15 mouse cellular contexts compared by ENCODE assay signal in genomic region chr3:9600577-9600976, GRCm38 (mm10). TPM values are rescaled to one million over a fixed set of nuclear protein-coding genes. Genes with fewer than 3 reads are reported as not detected.
DNase-seq lines count a peak whose midpoint lies in the region; ATAC-seq and TF ChIP-seq lines count a peak whose summit lies in the region.
"Had no signal": no experiment of that assay in that cellular context is flagged by ENCODE, and none has a peak within 500 bp of the region (broad histone marks: within the 10 kb centered on the region; RNA-seq: fewer than 3 reads in every experiment).

No protein-coding gene starts in this region.

- 70% methylated on average over 6 of the region's 6 CpGs for WGBS in kidney, embryonic 15.5 days
- 72% methylated on average over 6 of the region's 6 CpGs for WGBS in kidney, embryonic 14.5 days
- 83% methylated on average over 6 of the region's 6 CpGs for WGBS in forebrain, embryonic 11.5 days

- H3K9me3 ChIP-seq in kidney, embryonic 15.5 days (replicated peaks) = no peaks in the 10 kb centered on the region
- no peaks in the 10 kb centered on the region for H3K9me3 ChIP-seq in kidney, embryonic 14.5 days (ENCODE audit: control insufficient read depth, low read length)
- no peaks in the 10 kb centered on the region for H3K9me3 ChIP-seq in ES-Bruce4 (replicated peaks; ENCODE audit: control insufficient read depth, insufficient read depth, low read length, poor library complexity, severe bottlenecking)
- H3K9me3 ChIP-seq in forebrain, embryonic 11.5 days (ENCODE audit: control insufficient read depth, low read length) = no peaks in the 10 kb centered on the region
- H3K9me3 ChIP-seq: embryonic facial prominence, embryonic 13.5 days; forebrain, embryonic 12.5 days; hindbrain, embryonic 13.5 days; limb, embryonic 15.5 days; midbrain, embryonic 15.5 days; neural tube, embryonic 12.5 days had no signal

- DNase-seq in heart, adult 18-20 months = peak; percentile 11 to 29
- no peak for DNase-seq in heart, adult 11 months
- DNase-seq in ZHBTc4 (ENCODE audit: low read depth, low spot score) = peak; percentile 58
- DNase-seq in cerebellum, adult 9-11 months = no peak
- no peak for DNase-seq in forebrain, embryonic 11.5 days (ENCODE audit: low spot score)
- DNase-seq: spleen, adult 18-20 months had no signal

- H3K4me1 ChIP-seq in kidney, embryonic 15.5 days = peaks cover 42% of the 10 kb centered on the region
- H3K4me1 ChIP-seq in kidney, embryonic 14.5 days (ENCODE audit: control insufficient read depth, insufficient read depth, low read length) = peaks cover 21% of the 10 kb centered on the region; the same call in 1 of the 2 replicates
- peaks cover 12% of the 10 kb centered on the region for H3K4me1 ChIP-seq in ES-Bruce4 (ENCODE audit: control insufficient read depth, insufficient read depth, low read length)
- no peaks in the 10 kb centered on the region; the same call in 1 of the 2 replicates for H3K4me1 ChIP-seq in forebrain, embryonic 11.5 days (replicated peaks; ENCODE audit: control insufficient read depth, insufficient read depth, low read length)
- H3K4me1 ChIP-seq: midbrain, embryonic 15.5 days; neural tube, embryonic 12.5 days had no signal

- no peak for TF ChIP-seq POLR2A in ES-Bruce4 (IDR thresholded peaks at IDR 0.05; ENCODE audit: insufficient read depth, low read length)

- TF ChIP-seq CTCF in ES-Bruce4 (IDR thresholded peaks at IDR 0.05; ENCODE audit: low read depth, low read length) = no peak

- no peaks in the 10 kb centered on the region for H3K27me3 ChIP-seq in kidney, embryonic 15.5 days
- H3K27me3 ChIP-seq in kidney, embryonic 14.5 days (ENCODE audit: control insufficient read depth, insufficient read depth, low read length) = no peaks in the 10 kb centered on the region
- H3K27me3 ChIP-seq in ES-Bruce4 (ENCODE audit: control insufficient read depth, insufficient read depth, low read length, poor library complexity, severe bottlenecking) = no peaks in the 10 kb centered on the region
- H3K27me3 ChIP-seq in forebrain, embryonic 11.5 days (ENCODE audit: control insufficient read depth, insufficient read depth, low read length) = no peaks in the 10 kb centered on the region
- H3K27me3 ChIP-seq: embryonic facial prominence, embryonic 13.5 days; forebrain, embryonic 12.5 days; hindbrain, embryonic 13.5 days; limb, embryonic 15.5 days; midbrain, embryonic 15.5 days; neural tube, embryonic 12.5 days had no signal

- no peak for ATAC-seq in kidney, embryonic 15.5 days (replicated peaks; ENCODE audit: low FRiP score)
- no peak for ATAC-seq in kidney, embryonic 14.5 days (ENCODE audit: low FRiP score, low TSS enrichment)
- no peak for ATAC-seq in forebrain, embryonic 11.5 days (replicated peaks; ENCODE audit: low FRiP score)
- ATAC-seq: midbrain, embryonic 15.5 days had no signal

- H3K4me2 ChIP-seq in kidney, embryonic 15.5 days = no peak overlapping the region
- no peak overlapping the region for H3K4me2 ChIP-seq in kidney, embryonic 14.5 days (replicated peaks; ENCODE audit: low read depth, low read length)
- no peak overlapping the region for H3K4me2 ChIP-seq in forebrain, embryonic 11.5 days (ENCODE audit: low read depth, low read length, severe bottlenecking)
- H3K4me2 ChIP-seq: embryonic facial prominence, embryonic 13.5 days; forebrain, embryonic 12.5 days; hindbrain, embryonic 13.5 days; limb, embryonic 15.5 days; midbrain, embryonic 15.5 days; neural tube, embryonic 12.5 days had no signal

- TF ChIP-seq EP300 in ES-Bruce4 (IDR thresholded peaks at IDR 0.05; ENCODE audit: insufficient read depth, low read depth, low read length) = no peak

- H3K9ac ChIP-seq in kidney, embryonic 15.5 days = no peak overlapping the region
- no peak overlapping the region for H3K9ac ChIP-seq in kidney, embryonic 14.5 days (ENCODE audit: low read depth, low read length)
- H3K9ac ChIP-seq in ES-Bruce4 (ENCODE audit: low read depth, poor library complexity, severe bottlenecking) = peak overlapping the region; percentile 27; the same call in 1 of the 2 replicates
- H3K9ac ChIP-seq in forebrain, embryonic 11.5 days (ENCODE audit: low read length) = no peak overlapping the region
- H3K9ac ChIP-seq: embryonic facial prominence, embryonic 13.5 days; forebrain, embryonic 12.5 days; hindbrain, embryonic 13.5 days; limb, embryonic 15.5 days; midbrain, embryonic 15.5 days; neural tube, embryonic 12.5 days had no signal

- no peak overlapping the region for H3K4me3 ChIP-seq in kidney, embryonic 15.5 days (replicated peaks)
- H3K4me3 ChIP-seq in kidney, embryonic 14.5 days (ENCODE audit: low read length) = no peak overlapping the region
- no peak overlapping the region for H3K4me3 ChIP-seq in ES-Bruce4 (ENCODE audit: low read depth, low read length)
- no peak overlapping the region for H3K4me3 ChIP-seq in forebrain, embryonic 11.5 days (ENCODE audit: low read depth, low read length)
- H3K4me3 ChIP-seq: embryonic facial prominence, embryonic 13.5 days; forebrain, embryonic 12.5 days; hindbrain, embryonic 13.5 days; limb, embryonic 15.5 days; midbrain, embryonic 15.5 days; neural tube, embryonic 12.5 days had no signal

- peak overlapping the region; percentile 4; the same call in 1 of the 2 replicates for H3K27ac ChIP-seq in kidney, embryonic 15.5 days
- no peak overlapping the region for H3K27ac ChIP-seq in kidney, embryonic 14.5 days (ENCODE audit: low read depth, low read length)
- peak overlapping the region; percentile 92 for H3K27ac ChIP-seq in ES-Bruce4 (ENCODE audit: insufficient read depth, low read length)
- no peak overlapping the region for H3K27ac ChIP-seq in forebrain, embryonic 11.5 days (ENCODE audit: low read depth, low read length)
- H3K27ac ChIP-seq: embryonic facial prominence, embryonic 13.5 days; forebrain, embryonic 12.5 days; hindbrain, embryonic 13.5 days; limb, embryonic 15.5 days; midbrain, embryonic 15.5 days; neural tube, embryonic 12.5 days had no signal

- no peaks in the 10 kb centered on the region for H3K36me3 ChIP-seq in kidney, embryonic 15.5 days
- H3K36me3 ChIP-seq in kidney, embryonic 14.5 days (ENCODE audit: control insufficient read depth, insufficient read depth, low read length) = no peaks in the 10 kb centered on the region; the same call in 1 of the 2 replicates
- no peaks in the 10 kb centered on the region for H3K36me3 ChIP-seq in ES-Bruce4 (ENCODE audit: control insufficient read depth, insufficient read depth, low read length, poor library complexity, severe bottlenecking)
- H3K36me3 ChIP-seq in forebrain, embryonic 11.5 days (ENCODE audit: control insufficient read depth, insufficient read depth, low read length) = no peaks in the 10 kb centered on the region
- H3K36me3 ChIP-seq: embryonic facial prominence, embryonic 13.5 days; forebrain, embryonic 12.5 days; hindbrain, embryonic 13.5 days; limb, embryonic 15.5 days; midbrain, embryonic 15.5 days; neural tube, embryonic 12.5 days had no signal

RNA-seq across cellular contexts. Expression of gene Zfp704, which starts 9.3 kb away (rescaled TPM):
- total RNA-seq in heart, adult 18-20 months (2021) = 10 to 100 TPM; 14.6 to 15.4 TPM
- 11.0 and 12.1 TPM in 2 replicates for polyA plus RNA-seq in kidney, embryonic 15.5 days (2015; fragmentation: Nextera tagmentation; extraction: Ambion mirVana)
- 11.7 and 14.8 TPM in 2 replicates for polyA plus RNA-seq in kidney, embryonic 14.5 days (2014; fragmentation: Nextera tagmentation; extraction: Ambion mirVana)
- polyA plus RNA-seq in ES-Bruce4 (2011; ENCODE audit: insufficient read depth, insufficient read length, low read depth, missing spikeins) = 22.0 and 24.7 TPM in 2 replicates
- polyA plus RNA-seq in forebrain, embryonic 11.5 days (2014; fragmentation: Nextera tagmentation; extraction: Ambion mirVana) = 7.8 and 8.1 TPM in 2 replicates

Comparison
In these comparisons a context has a peak if more than half of its experiments do, and no peak if none do; other contexts are left out.
1. DNase-seq: peak in heart, adult 18-20 months (2 of 2) and ZHBTc4 (single experiment); none in heart, adult 11 months (single experiment), cerebellum, adult 9-11 months (single experiment) and forebrain, embryonic 11.5 days (single experiment).
2. H3K27ac ChIP-seq: peak in kidney, embryonic 15.5 days (single experiment) and ES-Bruce4 (single experiment); none in kidney, embryonic 14.5 days (single experiment) and forebrain, embryonic 11.5 days (single experiment).